In genomic region chr9:74848411-74849194, GRCm38 (mm10) we compare ENCODE assay signal across 8 mouse cellular contexts. TPM values are rescaled to one million over a fixed set of nuclear protein-coding genes. Genes with fewer than 3 reads are reported as not detected.
DNase-seq lines count a peak whose midpoint lies in the region; ATAC-seq and TF ChIP-seq lines count a peak whose summit lies in the region.

No protein-coding gene starts in this region.

- H3K4me2 ChIP-seq in lung, embryonic 14.5 days = peak overlapping the region; percentile 61
- H3K4me2 ChIP-seq in embryonic facial prominence, embryonic 15.5 days (replicated peaks) = peak overlapping the region; percentile 67
- H3K4me2 ChIP-seq in limb, embryonic 13.5 days (replicated peaks) = peak overlapping the region; percentile 69

- H3K9ac ChIP-seq in lung, embryonic 14.5 days = no peak overlapping the region
- H3K9ac ChIP-seq in embryonic facial prominence, embryonic 15.5 days = no peak overlapping the region
- H3K9ac ChIP-seq in limb, embryonic 13.5 days = 0 out of 2 replicates have a peak overlapping the region, but pooled peaks have one; percentile 19

- peaks cover 82% of the 10 kb centered on the region for H3K27me3 ChIP-seq in lung, embryonic 14.5 days (ENCODE audit: insufficient read depth, low read length)
- peaks cover 83% of the 10 kb centered on the region for H3K27me3 ChIP-seq in embryonic facial prominence, embryonic 15.5 days
- peaks cover 100% of the 10 kb centered on the region for H3K27me3 ChIP-seq in limb, embryonic 13.5 days
- H3K27me3 ChIP-seq in splenic B cell, adult 2 months (ENCODE audit: control insufficient read depth, insufficient read depth, low read length, poor library complexity, severe bottlenecking) = no peaks in the 10 kb centered on the region; the same call in 1 of the 2 replicates

- H3K9me3 ChIP-seq in lung, embryonic 14.5 days (ENCODE audit: low read depth, low read length) = no peaks in the 10 kb centered on the region
- no peaks in the 10 kb centered on the region for H3K9me3 ChIP-seq in embryonic facial prominence, embryonic 15.5 days (replicated peaks)
- H3K9me3 ChIP-seq in limb, embryonic 13.5 days = no peaks in the 10 kb centered on the region

- H3K36me3 ChIP-seq in lung, embryonic 14.5 days (ENCODE audit: insufficient read depth) = no peaks in the 10 kb centered on the region
- no peaks in the 10 kb centered on the region for H3K36me3 ChIP-seq in embryonic facial prominence, embryonic 15.5 days
- no peaks in the 10 kb centered on the region for H3K36me3 ChIP-seq in limb, embryonic 13.5 days
- no peaks in the 10 kb centered on the region for H3K36me3 ChIP-seq in splenic B cell, adult 2 months (ENCODE audit: control insufficient read depth, insufficient read depth, low read length, poor library complexity, severe bottlenecking)

- no peaks in the 10 kb centered on the region for H3K4me1 ChIP-seq in lung, embryonic 14.5 days (ENCODE audit: insufficient read depth)
- H3K4me1 ChIP-seq in embryonic facial prominence, embryonic 15.5 days = peaks cover 13% of the 10 kb centered on the region
- peaks cover 12% of the 10 kb centered on the region for H3K4me1 ChIP-seq in limb, embryonic 13.5 days

- peak; percentile 45 for DNase-seq in lung, embryonic 14.5 days
- DNase-seq in lung, postnatal 36 days = no peak
- DNase-seq in splenic B cell, adult 2 months (ENCODE audit: low read depth, low spot score) = peak; percentile 46
- no peak for DNase-seq in B cell, adult 2 months
- DNase-seq in kidney, adult 18-20 months = no peak
- DNase-seq in right cerebral cortex, adult 2 months (ENCODE audit: low spot score in 2 of 2) = no peak

- under 1% methylated on average over 46 of the region's 46 CpGs for WGBS in lung, embryonic 14.5 days
- under 1% methylated on average over 46 of the region's 46 CpGs for WGBS in embryonic facial prominence, embryonic 15.5 days
- under 1% methylated on average over 46 of the region's 46 CpGs for WGBS in limb, embryonic 13.5 days

- no peak for TF ChIP-seq CTCF in lung, embryonic 14.5 days (IDR thresholded peaks at IDR 0.05; ENCODE audit: low read depth)

- H3K27ac ChIP-seq in lung, embryonic 14.5 days (ENCODE audit: low read depth) = no peak overlapping the region
- H3K27ac ChIP-seq in embryonic facial prominence, embryonic 15.5 days (replicated peaks) = no peak overlapping the region
- no peak overlapping the region for H3K27ac ChIP-seq in limb, embryonic 13.5 days

- H3K4me3 ChIP-seq in lung, embryonic 14.5 days (ENCODE audit: low read depth, low read length) = peak overlapping the region; percentile 32
- peak overlapping the region; percentile 36 for H3K4me3 ChIP-seq in embryonic facial prominence, embryonic 15.5 days (replicated peaks)
- peak overlapping the region; percentile 42 for H3K4me3 ChIP-seq in limb, embryonic 13.5 days

- no peak for ATAC-seq in lung, embryonic 14.5 days (ENCODE audit: insufficient read depth)
- no peak for ATAC-seq in embryonic facial prominence, embryonic 15.5 days (ENCODE audit: insufficient number of reproducible peaks, low FRiP score, low TSS enrichment, low read depth)
- ATAC-seq in limb, embryonic 13.5 days (ENCODE audit: low FRiP score, low read depth) = no peak

RNA-seq across cellular contexts. Expression of gene Onecut1, which starts 13.1 kb away (rescaled TPM):
- not detected in 2 replicates for polyA plus RNA-seq in lung, embryonic 14.5 days (2014; fragmentation: Nextera tagmentation; extraction: Ambion mirVana)
- polyA plus RNA-seq in embryonic facial prominence, embryonic 15.5 days (2015; fragmentation: Nextera tagmentation; extraction: Ambion mirVana) = 0.11 TPM in 1 of 2 replicates, not detected in the other
- 0.04 TPM in 1 of 2 replicates, not detected in the other for polyA plus RNA-seq in limb, embryonic 13.5 days (2015; fragmentation: Nextera tagmentation; extraction: Ambion mirVana)

Comparison
In these comparisons a context has a peak if more than half of its experiments do, and no peak if none do; other contexts are left out.
1. DNase-seq: peak in lung, embryonic 14.5 days (single experiment) and splenic B cell, adult 2 months (single experiment); none in lung, postnatal 36 days (single experiment), B cell, adult 2 months (0 of 2), kidney, adult 18-20 months (single experiment) and right cerebral cortex, adult 2 months (0 of 2).
2. Peak in every context shown above with its lines, with median percentiles within 50 percentile points of each other: H3K4me2 ChIP-seq and H3K4me3 ChIP-seq.